Comparison of ENCODE assay signal across 9 mouse cellular contexts in genomic region chr11:69527098-69528030, GRCm38 (mm10). TPM values are rescaled to one million over a fixed set of nuclear protein-coding genes. Genes with fewer than 3 reads are reported as not detected.
DNase-seq lines count a peak whose midpoint lies in the region; ATAC-seq and TF ChIP-seq lines count a peak whose summit lies in the region.
"Had no signal": no experiment of that assay in that cellular context is flagged by ENCODE, and none has a peak within 500 bp of the region (broad histone marks: within the 10 kb centered on the region; RNA-seq: fewer than 3 reads in every experiment).

No protein-coding gene starts in this region.

- no peak for DNase-seq in frontal cortex, postnatal 10 days (ENCODE audit: low spot score in 2 of 2)
- no peak for DNase-seq in ES-E14 (ENCODE audit: low read depth, low spot score)
- peak; percentile 77 for DNase-seq in forebrain, embryonic 11.5 days (ENCODE audit: low spot score)
- DNase-seq in liver, embryonic 13.5 days = no peak
- no peak for DNase-seq in spleen, postnatal 14 days (ENCODE audit: low spot score in 2 of 2)
- no peak for DNase-seq in kidney, postnatal 36 days

- H3K9me3 ChIP-seq in ES-E14 (ENCODE audit: control insufficient read depth, insufficient read depth, low read depth, low read length) = no peaks in the 10 kb centered on the region
- no peaks in the 10 kb centered on the region for H3K9me3 ChIP-seq in forebrain, embryonic 11.5 days (ENCODE audit: control insufficient read depth, low read length)
- H3K9me3 ChIP-seq in liver, embryonic 13.5 days (replicated peaks) = no peaks in the 10 kb centered on the region

- in situ Hi-C loops in ES-E14 (cut with MboI; ENCODE audit: low sequenced_read_pairs in 2 of 2, unreplicated experiment in 2 of 2) = no loop called here

- H3K4me2 ChIP-seq in forebrain, embryonic 11.5 days (ENCODE audit: low read depth, low read length, severe bottlenecking) = peak overlapping the region; percentile 48
- peak overlapping the region; percentile 35 for H3K4me2 ChIP-seq in liver, embryonic 13.5 days

- peaks cover 0 to 4% of the 10 kb centered on the region in 2 experiments; a peak in 2 of 4 replicates for H3K4me1 ChIP-seq in ES-E14 (ENCODE audit: control insufficient read depth in 2 of 2, insufficient read depth in 2 of 2, low read length in 2 of 2, poor library complexity in 1 of 2)
- peaks cover 4% of the 10 kb centered on the region; the same call in 1 of the 2 replicates for H3K4me1 ChIP-seq in forebrain, embryonic 11.5 days (replicated peaks; ENCODE audit: control insufficient read depth, insufficient read depth, low read length)
- 0 out of 2 replicates have a peak, but pooled peaks cover 2% of the 10 kb centered on the region for H3K4me1 ChIP-seq in liver, embryonic 13.5 days (replicated peaks)

- WGBS in forebrain, embryonic 11.5 days = 2% methylated on average over 30 of the region's 30 CpGs
- 21% methylated on average over 30 of the region's 30 CpGs for WGBS in liver, embryonic 13.5 days (ENCODE audit: insufficient replicate concordance)

- H3K27ac ChIP-seq in ES-E14 (ENCODE audit: insufficient read depth, low read depth, low read length, poor library complexity, severe bottlenecking) = no peak overlapping the region
- H3K27ac ChIP-seq in forebrain, embryonic 11.5 days (ENCODE audit: low read depth, low read length) = peak overlapping the region; percentile 94
- H3K27ac ChIP-seq in liver, embryonic 13.5 days = no peak overlapping the region

- H3K36me3 ChIP-seq in ES-E14 (ENCODE audit: control insufficient read depth, insufficient read depth, low read length, poor library complexity, severe bottlenecking) = no peaks in the 10 kb centered on the region
- no peaks in the 10 kb centered on the region for H3K36me3 ChIP-seq in forebrain, embryonic 11.5 days (ENCODE audit: control insufficient read depth, insufficient read depth, low read length)
- no peaks in the 10 kb centered on the region for H3K36me3 ChIP-seq in liver, embryonic 13.5 days

- H3K9ac ChIP-seq in ES-E14 (ENCODE audit: insufficient read depth, low read depth, low read length, poor library complexity, severe bottlenecking) = no peak overlapping the region
- peak overlapping the region; percentile 64 for H3K9ac ChIP-seq in forebrain, embryonic 11.5 days (ENCODE audit: low read length)
- H3K9ac ChIP-seq in liver, embryonic 13.5 days = no peak overlapping the region

- H3K4me3 ChIP-seq in ES-E14 (ENCODE audit: insufficient read depth in 1 of 2, low read depth in 1 of 2, low read length in 2 of 2, poor library complexity in 1 of 2, severe bottlenecking in 1 of 2) = no peak overlapping the region
- H3K4me3 ChIP-seq in forebrain, embryonic 11.5 days (ENCODE audit: low read depth, low read length) = peak overlapping the region; percentile 18
- H3K4me3 ChIP-seq in liver, embryonic 13.5 days (replicated peaks) = 0 out of 2 replicates have a peak overlapping the region, but pooled peaks have one; percentile 12
- H3K4me3 ChIP-seq: erythroblast, embryonic 14.5 days had no signal

- no peaks in the 10 kb centered on the region for H3K27me3 ChIP-seq in forebrain, embryonic 11.5 days (ENCODE audit: control insufficient read depth, insufficient read depth, low read length)
- peaks cover 40% of the 10 kb centered on the region for H3K27me3 ChIP-seq in liver, embryonic 13.5 days

- peak; percentile 38; the same call in 1 of the 2 replicates for ATAC-seq in frontal cortex, adult (ENCODE audit: low TSS enrichment)
- peak; percentile 67 for ATAC-seq in forebrain, embryonic 11.5 days (replicated peaks; ENCODE audit: low FRiP score)
- no peak for ATAC-seq in liver, embryonic 13.5 days (ENCODE audit: low read depth)
- ATAC-seq in monocyte, adult 5-6 weeks (replicated peaks; ENCODE audit: insufficient number of reproducible peaks, low FRiP score, low TSS enrichment, poor library complexity, severe bottlenecking) = no peak

TF ChIP-seq in ES-E14, 5 proteins besides CTCF, POLR2A, EP300 and RAD21:
- TF ChIP-seq ZNF384 (IDR thresholded peaks at IDR 0.05; ENCODE audit: low read depth, low read length) = 0 out of 2 replicates have a peak, but pooled peaks have one; percentile 45
- no peak for TF ChIP-seq HCFC1 (IDR thresholded peaks at IDR 0.05; ENCODE audit: borderline replicate concordance, insufficient read depth, low read length)

RNA-seq across cellular contexts. Expression of gene Dnah2, which starts 21.5 kb away (rescaled TPM):
- 0.98 and 2.5 TPM in 2 replicates for total RNA-seq in ES-E14 (2012; rRNA removed)
- polyA plus RNA-seq in forebrain, embryonic 11.5 days (2014; fragmentation: Nextera tagmentation; extraction: Ambion mirVana) = 2.1 and 2.6 TPM in 2 replicates
- 0.06 and 0.12 TPM in 2 replicates for polyA plus RNA-seq in liver, embryonic 13.5 days (2015; fragmentation: Nextera tagmentation; extraction: Ambion mirVana)
- 1.4 to 6.4 TPM (median 4.7 TPM) in 3 replicates for total RNA-seq in monocyte, adult 5-6 weeks (2017)
- polyA plus RNA-seq: erythroblast, embryonic 14.5 days had no signal

RNA-seq across cellular contexts. Expression of gene Efnb3, which starts 32.6 kb away (rescaled TPM):
- total RNA-seq in ES-E14 (2012; rRNA removed) = 3.1 and 3.2 TPM in 2 replicates
- 13.1 and 14.9 TPM in 2 replicates for polyA plus RNA-seq in forebrain, embryonic 11.5 days (2014; fragmentation: Nextera tagmentation; extraction: Ambion mirVana)
- 0.75 and 0.85 TPM in 2 replicates for polyA plus RNA-seq in liver, embryonic 13.5 days (2015; fragmentation: Nextera tagmentation; extraction: Ambion mirVana)
- total RNA-seq in monocyte, adult 5-6 weeks (2017) = 0.49 to 0.96 TPM in 2 of 3 replicates, not detected in the other

RNA-seq across cellular contexts. Expression of gene Wrap53, which starts 52.7 kb away (rescaled TPM):
- total RNA-seq in ES-E14 (2012; rRNA removed) = 30.7 and 33.0 TPM in 2 replicates
- 39.3 and 44.1 TPM in 2 replicates for polyA plus RNA-seq in forebrain, embryonic 11.5 days (2014; fragmentation: Nextera tagmentation; extraction: Ambion mirVana)
- 23.1 and 23.7 TPM in 2 replicates for polyA plus RNA-seq in liver, embryonic 13.5 days (2015; fragmentation: Nextera tagmentation; extraction: Ambion mirVana)
- total RNA-seq in monocyte, adult 5-6 weeks (2017) = 2.8 to 9.4 TPM (median 3.8 TPM) in 3 replicates

RNA-seq across cellular contexts. Expression of gene Trp53, which starts 52.8 kb away (rescaled TPM):
- total RNA-seq in ES-E14 (2012; rRNA removed) = 98.0 and 105 TPM in 2 replicates
- polyA plus RNA-seq in forebrain, embryonic 11.5 days (2014; fragmentation: Nextera tagmentation; extraction: Ambion mirVana) = 168 and 175 TPM in 2 replicates
- 83.0 and 90.4 TPM in 2 replicates for polyA plus RNA-seq in liver, embryonic 13.5 days (2015; fragmentation: Nextera tagmentation; extraction: Ambion mirVana)
- total RNA-seq in monocyte, adult 5-6 weeks (2017) = 11.9 to 26.9 TPM (median 24.5 TPM) in 3 replicates

Comparison
In these comparisons a context has a peak if more than half of its experiments do, and no peak if none do; other contexts are left out.
1. ATAC-seq: peak in frontal cortex, adult (single experiment) and forebrain, embryonic 11.5 days (single experiment); none in liver, embryonic 13.5 days (single experiment) and monocyte, adult 5-6 weeks (single experiment).
2. H3K4me3 ChIP-seq: peak in forebrain, embryonic 11.5 days (single experiment) and liver, embryonic 13.5 days (single experiment); none in ES-E14 (0 of 2).